Mouse (Mus musculus) urinary bladder, postnatal 10 days (tissue): ENCODE data around the gene Dcn.

Experiments used
- DNase-seq: peaks from one replicate; pipeline ENCODE4 v3.0.0; 2022; ENCODE audit warnings: low spot score

The Dcn gene

DNA sequence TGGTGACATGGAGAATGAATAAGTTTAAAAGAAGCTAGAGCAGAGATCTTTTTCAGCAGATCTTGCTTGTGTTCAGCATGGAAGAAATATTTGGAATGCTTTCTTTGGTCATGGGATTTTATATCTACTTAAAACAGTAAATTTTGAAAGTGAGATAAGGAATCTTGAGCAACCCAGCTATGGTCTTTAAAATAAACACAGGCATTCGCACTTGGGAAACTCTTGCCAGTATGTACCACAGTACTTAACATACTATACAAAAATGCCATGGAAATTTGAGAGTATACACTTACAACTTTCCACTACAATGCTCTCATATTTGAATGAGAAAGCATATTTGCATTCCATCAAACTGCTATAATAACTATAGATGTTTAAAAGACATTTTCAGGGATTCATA lies 68.3 kb downstream of the Dcn start:
- no peak for DNase-seq

DNA sequence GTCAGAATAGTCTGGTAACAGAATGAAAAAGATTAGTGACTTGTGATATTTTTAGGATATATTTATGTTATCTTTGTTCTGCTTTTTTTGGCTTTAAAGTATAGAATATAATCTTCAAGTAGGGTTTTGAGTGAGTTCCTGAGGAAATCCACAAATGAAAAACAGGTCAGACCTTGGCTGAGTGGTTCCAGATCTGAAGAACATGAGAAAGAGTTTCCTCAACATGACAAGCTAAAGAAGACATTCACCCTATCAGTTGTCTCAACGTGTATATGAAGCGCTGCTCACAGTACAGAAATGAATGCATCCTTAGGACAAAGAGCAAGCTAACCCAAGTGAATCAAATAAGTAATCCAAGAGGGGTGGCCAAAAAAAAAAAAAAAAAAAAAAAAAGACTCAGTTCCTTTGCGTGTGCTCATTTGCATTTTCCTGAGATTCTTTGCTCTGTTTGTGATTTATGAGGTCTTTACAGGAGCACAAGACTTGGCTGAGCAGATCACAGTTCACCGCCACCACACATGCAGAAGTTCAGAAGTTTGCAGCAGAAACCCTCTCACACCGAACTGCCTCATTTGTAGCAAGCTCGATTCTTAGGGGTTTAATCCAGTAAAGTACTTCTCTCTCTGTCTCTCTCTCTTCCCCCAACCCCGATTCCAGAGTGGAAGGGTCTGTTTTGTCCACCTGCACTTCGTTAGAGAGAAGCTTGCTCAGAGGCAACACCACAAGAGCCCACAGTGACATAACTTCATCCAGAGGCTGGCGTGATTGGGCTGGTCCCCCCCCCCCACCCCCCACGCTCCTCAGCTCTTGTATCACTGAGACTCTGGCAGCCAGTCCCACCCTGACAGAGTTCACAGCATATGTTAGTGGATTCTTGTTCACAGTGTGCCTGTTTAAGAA lies 85.8 kb downstream of the Dcn start, which contains the start of gene Lum:
Gene Lum (plus strand): TSS at position 172 of the 900 bp plus-strand sequence.
- DNase-seq, result no peak

DNA sequence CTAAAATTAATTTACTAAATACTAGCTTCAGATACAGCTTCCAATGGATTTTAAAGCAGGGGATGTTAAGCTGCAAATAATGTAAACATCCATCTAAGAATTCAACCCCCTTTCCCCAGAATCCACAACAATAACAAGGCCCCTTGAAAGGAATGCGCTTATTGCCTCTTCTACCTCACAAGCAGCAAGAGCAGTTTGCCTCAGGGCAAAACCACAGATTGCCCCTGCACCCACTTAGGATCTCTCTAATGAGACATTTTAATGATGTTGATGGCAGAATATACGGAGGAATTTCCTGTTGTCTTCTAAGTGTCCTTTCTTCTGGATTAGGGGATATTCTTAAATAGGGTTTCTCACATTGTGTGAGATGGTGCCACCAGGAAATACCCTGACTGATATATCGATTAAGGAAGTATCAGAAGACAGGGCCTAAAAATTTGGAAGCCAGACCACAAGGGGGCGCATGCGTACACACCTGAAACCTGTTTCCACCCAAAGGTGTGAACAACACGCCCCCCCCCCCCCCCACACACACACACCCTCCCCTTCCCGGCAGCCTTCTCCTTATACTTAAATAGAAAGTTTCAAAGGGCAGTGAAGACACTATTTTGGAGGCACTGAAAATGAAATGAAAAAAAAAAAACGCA lies 88.2 kb downstream of the Dcn start:
- DNase-seq, result no peak
